Mouse (Mus musculus) heart, embryonic 15.5 days (tissue): ENCODE measurements around the gene Tmtc2. TPM values are rescaled to one million over a fixed set of nuclear protein-coding genes. Genes with fewer than 3 reads are reported as not detected.

ENCODE experiments used
- ATAC-seq: fragments of 200-750 bp; cut with Nextera tagmentation; replicated peaks from 2 replicates; pipeline ENCODE4 v1.8.0; 2017; ENCODE audit warnings: low read depth, moderate TSS enrichment; ENCODE audit not compliant: insufficient number of reproducible peaks, insufficient read depth, low FRiP score
- H3K27ac ChIP-seq: fragments of 300-500 bp; sonication (generic); 2 replicates; pipeline ENCODE4 v1.5.1; 2015; ENCODE audit warnings: mild to moderate bottlenecking, inconsistent platforms
- H3K27me3 ChIP-seq: fragments of 300-500 bp; sonication (generic); 2 replicates; pipeline ENCODE4 v1.6.1; 2015; ENCODE audit warnings: inconsistent platforms
- H3K36me3 ChIP-seq: fragments of 300-500 bp; sonication (generic); 2 replicates; pipeline ENCODE4 v1.6.1; 2015; ENCODE audit warnings: mild to moderate bottlenecking, inconsistent platforms
- H3K4me1 ChIP-seq: fragments of 300-500 bp; sonication (generic); replicated peaks from 2 replicates; pipeline ENCODE4 v1.6.1; 2015; ENCODE audit warnings: inconsistent platforms
- H3K4me2 ChIP-seq: fragments of 300-500 bp; sonication (generic); 2 replicates; pipeline ENCODE4 v1.6.1; 2015; ENCODE audit warnings: inconsistent platforms, mild to moderate bottlenecking, moderate library complexity
- H3K4me3 ChIP-seq: fragments of 300-500 bp; sonication (generic); 2 replicates; pipeline ENCODE4 v1.5.1; 2015; ENCODE audit warnings: mild to moderate bottlenecking, inconsistent platforms
- H3K9ac ChIP-seq: fragments of 300-500 bp; sonication (generic); 2 replicates; pipeline ENCODE4 v1.6.1; 2015; ENCODE audit warnings: mild to moderate bottlenecking, inconsistent platforms
- H3K9me3 ChIP-seq: fragments of 300-500 bp; sonication (generic); replicated peaks from 2 replicates; pipeline ENCODE4 v1.6.1; 2016; ENCODE audit warnings: inconsistent platforms
- WGBS: fragments of 180-500 bp; shearing (Covaris S2); methylation state at CpG from one replicate; pipeline ENCODE4 v1.1.7; 2015; ENCODE audit warnings: mixed read lengths; 5-methylcytosine and 5-hydroxymethylcytosine counted together
- polyA plus RNA-seq: library from polyadenylated mRNA; unstranded; fragments of >200 nt; fragmentation: Nextera tagmentation; extraction: Ambion mirVana; gene quantifications from 2 replicates; pipeline ENCODE4 v1.2.1, GENCODE M21; 2015

Tmtc2 gene
- polyA plus RNA-seq, 1 experiment from 2014 or later: 3.3 TPM

DNA sequence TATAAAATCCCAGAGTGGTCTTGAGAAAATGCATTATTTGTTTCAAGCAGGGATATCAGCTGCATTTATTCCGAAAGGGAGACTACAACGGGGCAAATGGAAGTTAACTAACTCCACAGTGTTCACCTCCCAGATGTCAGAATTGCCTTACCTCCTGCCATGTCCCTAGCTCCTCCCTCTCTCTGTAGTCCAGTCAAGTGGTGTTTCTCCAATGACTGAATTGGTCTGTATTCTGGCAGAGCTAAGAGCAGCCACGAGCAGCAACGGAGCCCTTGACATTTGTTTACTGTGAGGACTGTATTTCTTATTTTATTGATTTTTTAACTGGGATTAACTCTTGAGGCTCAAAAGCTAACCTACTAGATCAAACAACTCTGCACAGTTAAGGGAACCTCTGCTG lies 81.8 kb downstream of the Tmtc2 start:
- H3K36me3 ChIP-seq: no peaks in the 10 kb centered on the region
- 47% methylated on average over 4 of the region's 4 CpGs for WGBS
- H3K4me1 ChIP-seq: peaks cover 6% of the 10 kb centered on the region; the same call in 1 of the 2 replicates
- H3K27ac ChIP-seq: no peak overlapping the region
- ATAC-seq: no peak
- H3K9ac ChIP-seq: no peak overlapping the region
- H3K4me2 ChIP-seq: no peak overlapping the region
- no peak overlapping the region for H3K4me3 ChIP-seq
- H3K9me3 ChIP-seq: no peaks in the 10 kb centered on the region
- no peaks in the 10 kb centered on the region for H3K27me3 ChIP-seq

DNA sequence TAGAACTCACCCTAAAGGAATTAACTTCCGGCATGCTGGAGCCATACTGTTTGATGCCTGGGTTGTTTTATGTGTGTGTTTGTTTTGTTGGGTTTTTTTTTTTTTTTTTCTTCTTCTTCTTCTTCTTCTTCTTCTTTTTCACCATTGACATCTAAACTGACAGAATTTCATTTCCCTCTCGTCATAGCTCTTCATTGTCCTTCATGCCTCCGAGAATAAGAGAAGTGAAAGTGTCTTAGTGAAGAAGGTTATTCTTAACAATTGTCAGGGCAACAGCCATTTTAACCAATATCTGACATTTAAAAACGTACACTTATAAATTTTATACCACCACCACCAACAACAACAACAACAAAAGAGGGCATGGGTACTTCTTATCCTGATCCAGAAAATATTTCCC lies 83.5 kb downstream of the Tmtc2 start:
- Histone ChIP-seq H3K4me3 (no peak overlapping the region), H3K9me3 (no peaks in the 10 kb centered on the region), H3K27ac (no peak overlapping the region), H3K4me1 (peaks cover 6% of the 10 kb centered on the region; the same call in 1 of the 2 replicates), H3K27me3 (no peaks in the 10 kb centered on the region), H3K9ac (no peak overlapping the region), H3K4me2 (no peak overlapping the region), H3K36me3 (no peaks in the 10 kb centered on the region)
- ATAC-seq: no peak
- WGBS: 87% methylated on average over 4 of the region's 4 CpGs

DNA sequence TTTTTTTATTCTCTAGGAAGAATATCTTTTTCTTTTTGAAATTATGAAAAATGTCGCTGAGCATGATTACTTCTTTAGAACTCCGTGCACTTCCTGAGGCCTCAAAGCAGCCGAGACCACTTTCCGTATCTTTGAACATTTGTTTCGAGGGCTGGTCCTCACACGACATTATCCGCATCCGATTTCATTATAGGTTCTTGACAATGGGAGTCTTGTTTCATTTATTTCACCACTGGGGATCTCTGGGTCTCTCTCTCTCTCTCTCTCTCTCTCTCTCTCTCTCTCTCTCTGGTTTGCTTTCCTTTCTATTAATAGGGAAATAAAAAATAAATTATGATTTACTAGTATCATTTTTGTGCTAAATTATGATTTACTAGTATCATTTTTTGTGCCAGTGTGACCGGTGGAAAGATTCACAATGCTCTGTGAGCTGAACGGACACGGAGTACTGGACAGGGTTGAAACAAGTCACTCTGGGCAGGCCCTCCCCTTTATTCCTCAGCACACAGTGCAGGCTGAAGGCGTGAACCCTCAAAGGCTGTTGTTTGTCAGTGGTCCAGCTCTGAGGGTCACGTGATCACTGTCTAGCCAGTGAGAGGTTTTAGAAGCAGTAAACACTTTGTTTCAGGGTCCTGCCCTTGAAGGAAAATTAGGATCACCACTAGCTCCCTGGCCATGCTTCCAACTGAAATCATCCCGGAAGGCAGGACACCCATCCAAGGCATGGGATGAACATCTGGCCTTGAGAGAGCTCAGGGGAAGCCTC lies 84.1 kb downstream of the Tmtc2 start:
- H3K4me2 ChIP-seq: no peak overlapping the region
- no peak overlapping the region for H3K27ac ChIP-seq
- H3K9ac ChIP-seq: no peak overlapping the region
- peaks cover 1% of the 10 kb centered on the region; the same call in 1 of the 2 replicates for H3K4me1 ChIP-seq
- no peaks in the 10 kb centered on the region for H3K36me3 ChIP-seq
- no peaks in the 10 kb centered on the region for H3K27me3 ChIP-seq
- 87% methylated on average over 14 of the region's 14 CpGs for WGBS
- H3K9me3 ChIP-seq: no peaks in the 10 kb centered on the region
- ATAC-seq: no peak
- H3K4me3 ChIP-seq: no peak overlapping the region

DNA sequence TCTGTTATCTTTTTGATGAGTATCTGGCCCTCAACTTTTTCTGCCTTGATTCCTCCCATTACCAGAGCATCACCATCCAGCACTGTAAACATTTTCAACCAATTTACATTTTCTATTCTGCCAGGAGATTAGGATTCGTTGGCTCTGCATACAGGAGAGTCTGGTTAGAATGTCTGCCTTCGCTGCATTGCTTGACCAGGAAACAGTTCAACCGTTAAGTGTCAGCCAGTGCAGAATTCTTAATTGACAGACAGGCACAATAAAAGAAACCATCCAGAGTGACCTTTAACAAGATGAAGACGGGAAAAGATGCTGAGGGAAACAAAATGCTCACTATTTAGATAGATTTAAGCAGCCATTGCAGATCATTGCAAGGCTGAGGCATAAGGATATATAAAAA lies 87.3 kb downstream of the Tmtc2 start:
- H3K27ac ChIP-seq: no peak overlapping the region
- ATAC-seq: no peak
- no peaks in the 10 kb centered on the region for H3K27me3 ChIP-seq
- H3K4me2 ChIP-seq: no peak overlapping the region
- no peaks in the 10 kb centered on the region for H3K4me1 ChIP-seq
- H3K36me3 ChIP-seq: no peaks in the 10 kb centered on the region
- H3K9me3 ChIP-seq: no peaks in the 10 kb centered on the region
- H3K4me3 ChIP-seq: no peak overlapping the region
- no peak overlapping the region for H3K9ac ChIP-seq
- 61% methylated on average over 4 of the region's 4 CpGs for WGBS

DNA sequence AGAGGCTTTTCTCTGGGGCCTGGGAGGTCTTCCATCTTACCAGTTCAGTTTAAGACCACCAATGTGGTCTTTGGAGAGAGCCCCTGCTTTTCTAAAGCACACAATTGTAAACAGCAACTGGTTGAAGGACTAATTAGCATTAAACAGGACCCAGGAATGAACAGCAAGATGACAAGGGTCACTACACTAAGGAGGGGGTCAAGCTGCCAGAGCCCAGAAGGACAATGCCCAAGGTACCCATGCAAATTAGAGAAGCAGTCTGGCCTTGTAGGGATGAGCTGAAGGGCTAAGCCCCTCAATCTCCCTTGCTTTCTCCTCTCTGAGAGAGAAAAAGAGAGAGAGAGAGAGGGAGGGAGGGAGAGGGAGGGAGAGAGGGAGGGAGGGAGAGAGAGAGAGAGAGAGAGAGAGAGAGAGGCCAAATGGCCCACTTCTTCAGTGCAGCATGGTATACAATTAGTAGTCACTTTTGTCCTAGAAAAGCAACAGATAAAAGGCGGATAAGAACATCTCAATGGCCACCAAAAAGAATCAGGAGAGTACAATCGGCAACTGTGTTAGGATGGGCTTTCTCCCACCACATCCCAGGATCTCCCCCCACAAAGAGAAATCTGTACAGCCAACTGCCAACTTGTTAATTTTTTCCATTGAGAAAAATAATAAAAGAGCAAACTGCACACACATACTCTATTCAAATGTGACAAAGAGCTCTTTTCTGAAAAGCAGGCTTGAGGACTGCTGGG lies 89.7 kb downstream of the Tmtc2 start:
- no peak overlapping the region for H3K27ac ChIP-seq
- H3K9ac ChIP-seq: no peak overlapping the region
- no peak overlapping the region for H3K4me2 ChIP-seq
- H3K27me3 ChIP-seq: no peaks in the 10 kb centered on the region
- H3K4me3 ChIP-seq: no peak overlapping the region
- 78% methylated on average over 2 of the region's 2 CpGs for WGBS
- H3K36me3 ChIP-seq: no peaks in the 10 kb centered on the region
- H3K9me3 ChIP-seq: no peaks in the 10 kb centered on the region
- H3K4me1 ChIP-seq: no peaks in the 10 kb centered on the region
- no peak for ATAC-seq

DNA sequence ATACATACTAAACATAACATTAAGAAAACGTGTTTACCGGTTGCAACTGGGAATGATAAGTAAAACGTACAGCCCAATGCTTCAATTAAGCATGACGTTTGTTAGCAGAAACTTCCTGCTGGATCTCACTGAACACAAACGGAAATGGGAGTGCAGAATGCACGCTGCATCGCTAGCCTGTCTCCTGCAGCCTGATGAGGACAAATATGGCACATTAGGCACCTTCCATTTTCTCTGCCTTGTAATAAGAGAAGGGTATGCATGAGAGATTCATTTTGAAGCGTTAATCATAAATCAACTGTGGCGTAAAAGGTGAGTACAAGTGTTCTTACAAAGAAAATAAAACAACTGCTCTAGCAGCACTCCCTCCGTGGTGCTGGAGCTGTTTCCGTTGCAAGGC lies 94.5 kb downstream of the Tmtc2 start:
- Histone ChIP-seq H3K9ac (no peak overlapping the region), H3K27ac (no peak overlapping the region), H3K27me3 (no peaks in the 10 kb centered on the region), H3K36me3 (no peaks in the 10 kb centered on the region), H3K4me2 (no peak overlapping the region), H3K9me3 (no peaks in the 10 kb centered on the region), H3K4me3 (no peak overlapping the region), H3K4me1 (peaks cover 3% of the 10 kb centered on the region)
- WGBS: 68% methylated on average over 11 of the region's 11 CpGs
- no peak for ATAC-seq

DNA sequence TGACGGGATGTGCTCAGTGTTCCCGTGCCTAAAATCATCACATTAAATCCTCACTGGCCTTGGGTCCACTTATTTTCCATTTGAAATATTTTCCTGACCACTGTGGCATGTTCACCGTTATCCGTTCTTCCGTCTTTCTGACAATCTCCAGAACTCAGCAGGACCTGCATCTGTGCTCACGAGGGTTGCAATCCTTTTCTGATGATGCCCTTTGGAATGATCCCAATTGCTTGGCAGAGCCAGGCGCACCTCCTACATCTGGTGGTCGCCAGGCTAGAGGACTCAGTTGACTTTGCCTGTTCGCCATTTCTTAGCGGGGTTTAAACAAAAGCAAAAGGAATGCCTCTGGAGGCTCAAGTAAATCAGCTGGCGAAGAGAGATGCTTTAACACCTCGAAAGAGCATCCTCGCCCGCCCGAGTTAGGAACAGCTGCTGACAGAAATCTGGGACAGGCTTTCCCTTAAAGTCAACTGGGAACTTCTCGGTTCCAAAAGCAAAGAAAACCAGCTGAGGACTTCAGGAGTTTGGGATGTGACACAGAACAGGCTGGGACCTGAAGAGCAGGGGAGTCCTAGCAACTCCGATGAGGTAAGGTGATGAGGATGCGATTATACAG lies 96.5 kb downstream of the Tmtc2 start:
- Histone ChIP-seq H3K9ac (no peak overlapping the region), H3K9me3 (no peaks in the 10 kb centered on the region), H3K4me2 (no peak overlapping the region), H3K27ac (no peak overlapping the region), H3K4me1 (peaks cover 3% of the 10 kb centered on the region), H3K36me3 (no peaks in the 10 kb centered on the region), H3K27me3 (no peaks in the 10 kb centered on the region), H3K4me3 (no peak overlapping the region)
- WGBS: 76% methylated on average over 18 of the region's 18 CpGs
- ATAC-seq: no peak

DNA sequence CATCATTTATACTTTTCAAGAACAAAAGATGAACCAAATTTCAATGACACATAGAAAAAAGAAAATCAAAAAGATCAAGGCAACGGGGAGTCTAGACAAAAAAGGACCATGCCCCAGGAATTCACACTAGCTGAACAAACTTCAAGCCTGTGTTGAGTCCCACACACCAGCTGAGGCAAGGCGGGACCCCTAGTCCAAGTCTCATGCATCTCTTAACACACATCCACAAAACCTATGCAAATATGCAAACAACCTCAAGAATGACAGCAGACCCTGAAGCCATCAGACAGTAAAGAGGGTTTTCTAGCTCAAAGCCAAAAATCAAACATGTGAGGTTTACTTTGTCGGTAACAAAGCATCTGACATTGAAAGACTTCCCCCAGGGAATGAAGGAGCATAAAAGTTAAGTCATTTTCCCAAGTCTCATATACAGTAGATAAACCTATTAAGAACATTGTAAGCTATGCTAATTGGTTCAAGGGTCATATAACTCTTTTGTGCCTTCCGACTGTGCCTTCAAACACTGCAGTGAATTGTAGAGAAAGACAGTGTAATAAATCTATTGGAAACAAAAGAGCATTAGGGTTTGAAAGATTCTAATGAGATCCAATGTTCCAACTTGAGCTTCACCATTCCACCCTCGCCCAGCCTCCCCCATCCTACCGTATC lies 100.0 kb downstream of the Tmtc2 start:
- H3K9ac ChIP-seq: no peak overlapping the region
- no peaks in the 10 kb centered on the region for H3K36me3 ChIP-seq
- no peak overlapping the region for H3K4me3 ChIP-seq
- peaks cover 3% of the 10 kb centered on the region for H3K4me1 ChIP-seq
- H3K27ac ChIP-seq: no peak overlapping the region
- no peaks in the 10 kb centered on the region for H3K9me3 ChIP-seq
- H3K27me3 ChIP-seq: no peaks in the 10 kb centered on the region
- 87% methylated on average over 6 of the region's 6 CpGs for WGBS
- ATAC-seq: no peak
- no peak overlapping the region for H3K4me2 ChIP-seq

DNA sequence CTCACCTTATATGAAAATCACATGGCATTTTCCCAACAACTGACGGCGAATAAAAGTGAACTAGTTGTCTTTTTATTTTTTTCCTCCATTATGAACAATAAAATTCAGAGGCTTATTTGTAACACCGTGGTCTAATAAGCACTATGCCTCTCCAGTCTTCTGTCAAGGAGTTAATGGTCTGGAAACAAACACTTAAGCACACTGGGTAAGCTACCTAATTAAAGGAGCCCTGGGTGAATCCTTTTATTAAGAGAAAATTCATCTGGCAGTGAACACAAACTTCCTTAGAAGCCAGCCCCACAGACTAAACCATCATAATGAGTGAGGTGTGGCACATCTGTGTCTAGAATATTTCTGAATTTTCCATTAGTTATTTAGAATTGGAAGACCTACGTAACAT lies 109.9 kb downstream of the Tmtc2 start:
- ATAC-seq: no peak
- 96% methylated on average over 4 of the region's 4 CpGs for WGBS
- H3K4me1 ChIP-seq: no peaks in the 10 kb centered on the region
- H3K9ac ChIP-seq: no peak overlapping the region
- H3K9me3 ChIP-seq: no peaks in the 10 kb centered on the region
- no peak overlapping the region for H3K27ac ChIP-seq
- no peaks in the 10 kb centered on the region for H3K27me3 ChIP-seq
- H3K4me3 ChIP-seq: no peak overlapping the region
- H3K36me3 ChIP-seq: no peaks in the 10 kb centered on the region
- no peak overlapping the region for H3K4me2 ChIP-seq

DNA sequence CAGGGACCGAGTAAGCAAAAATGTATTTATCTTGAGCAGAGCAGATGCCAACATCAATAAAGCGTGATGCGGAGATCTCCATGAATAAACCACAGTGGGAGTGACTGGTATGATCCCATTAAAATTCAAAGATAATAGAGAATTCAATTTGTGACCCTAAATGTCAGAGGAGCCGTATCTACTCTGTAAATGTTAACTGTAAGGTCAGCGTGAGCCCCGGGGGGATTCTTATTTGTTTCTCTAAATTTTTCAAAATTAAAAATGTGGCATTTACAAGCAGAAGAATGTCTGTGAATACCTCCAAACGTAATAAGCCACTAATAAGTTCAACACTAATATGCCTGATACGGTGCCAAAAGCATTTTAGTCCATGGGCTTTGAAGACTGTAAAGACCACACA lies 120.8 kb downstream of the Tmtc2 start:
- Histone ChIP-seq H3K27ac (no peak overlapping the region), H3K27me3 (no peaks in the 10 kb centered on the region), H3K4me3 (no peak overlapping the region), H3K9ac (no peak overlapping the region), H3K4me2 (no peak overlapping the region), H3K9me3 (no peaks in the 10 kb centered on the region), H3K36me3 (no peaks in the 10 kb centered on the region), H3K4me1 (no peaks in the 10 kb centered on the region)
- 83% methylated on average over 8 of the region's 8 CpGs for WGBS
- ATAC-seq: no peak

DNA sequence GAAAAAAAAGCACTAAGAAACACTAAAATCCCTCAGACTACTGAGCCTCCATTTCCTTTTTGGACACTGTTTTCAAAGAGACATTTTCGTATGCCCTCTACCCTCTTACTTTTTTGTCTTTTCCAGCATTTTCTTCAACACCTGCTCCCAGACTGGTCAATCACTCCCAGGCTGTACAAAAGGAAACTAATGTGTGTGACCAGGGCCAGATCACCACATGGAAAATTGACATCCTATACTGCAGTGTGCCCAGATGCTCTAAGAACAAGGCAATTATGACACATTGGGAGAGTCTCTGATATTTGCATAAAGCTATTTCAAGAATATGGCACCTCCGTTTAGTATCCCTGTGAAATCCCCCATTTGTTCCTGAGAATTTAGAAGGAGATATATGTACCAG lies 127.1 kb downstream of the Tmtc2 start:
- WGBS: 83% methylated on average over 2 of the region's 2 CpGs
- no peak overlapping the region for H3K4me3 ChIP-seq
- H3K27me3 ChIP-seq: no peaks in the 10 kb centered on the region
- no peaks in the 10 kb centered on the region for H3K4me1 ChIP-seq
- no peaks in the 10 kb centered on the region for H3K9me3 ChIP-seq
- H3K4me2 ChIP-seq: no peak overlapping the region
- no peak overlapping the region for H3K27ac ChIP-seq
- H3K9ac ChIP-seq: no peak overlapping the region
- no peaks in the 10 kb centered on the region for H3K36me3 ChIP-seq
- no peak for ATAC-seq
